Mouse (Mus musculus): ENCODE data around the gene Prkcb. TPM values are rescaled to one million over a fixed set of nuclear protein-coding genes. Genes with fewer than 3 reads are reported as not detected.

Gene Prkcb
- polyA plus RNA-seq, 1 experiment from 2014 or later, result 8.7 TPM

- WGBS, result 78% methylated on average over 7 of the region's 7 CpGs
- Histone ChIP-seq H3K4me1 (no peaks in the 10 kb centered on the region), H3K27me3 (no peaks in the 10 kb centered on the region), H3K27ac (replicated peaks) (no peak overlapping the region), H3K4me3 (replicated peaks) (no peak overlapping the region), H3K9ac (no peak overlapping the region), H3K36me3 (no peaks in the 10 kb centered on the region), H3K9me3 (replicated peaks) (no peaks in the 10 kb centered on the region), H3K4me2 (replicated peaks) (no peak overlapping the region)
- no peak for ATAC-seq (ENCODE audit: insufficient number of reproducible peaks, low FRiP score, low TSS enrichment, low read depth)
Measured at GRCm38 (mm10) chr7:122256722-122257121, 31.8 kb upstream of the Prkcb start.

- no peaks in the 10 kb centered on the region for H3K36me3 ChIP-seq
- WGBS, result 86% methylated on average over 4 of the region's 4 CpGs
Measured at GRCm38 (mm10) chr7:122258521-122258920, 30.0 kb upstream of the Prkcb start.

GRCm38 (mm10) chr7:122260055-122260602 is 28.4 kb upstream of the Prkcb start:
- H3K4me1 ChIP-seq, result no peaks in the 10 kb centered on the region
- ATAC-seq (ENCODE audit: insufficient number of reproducible peaks, low FRiP score, low TSS enrichment, low read depth), result no peak
- H3K4me3 ChIP-seq (replicated peaks), result no peak overlapping the region
- no peak overlapping the region for H3K9ac ChIP-seq
- H3K27me3 ChIP-seq, result no peaks in the 10 kb centered on the region
- H3K4me2 ChIP-seq (replicated peaks), result no peak overlapping the region
- WGBS, result 78% methylated on average over 5 of the region's 5 CpGs
- no peaks in the 10 kb centered on the region for H3K36me3 ChIP-seq
- no peak overlapping the region for H3K27ac ChIP-seq (replicated peaks)
- H3K9me3 ChIP-seq (replicated peaks), result no peaks in the 10 kb centered on the region

More at GRCm38 (mm10) chr7:122258521-122258920, 30.0 kb upstream of the Prkcb start:
- no peaks in the 10 kb centered on the region for H3K9me3 ChIP-seq (replicated peaks)
- no peak overlapping the region for H3K4me3 ChIP-seq (replicated peaks)
- no peaks in the 10 kb centered on the region for H3K4me1 ChIP-seq
- H3K27ac ChIP-seq (replicated peaks), result no peak overlapping the region
- H3K27me3 ChIP-seq, result no peaks in the 10 kb centered on the region
- no peak for ATAC-seq (ENCODE audit: insufficient number of reproducible peaks, low FRiP score, low TSS enrichment, low read depth)
- H3K4me2 ChIP-seq (replicated peaks), result no peak overlapping the region
- H3K9ac ChIP-seq, result no peak overlapping the region

DNA sequence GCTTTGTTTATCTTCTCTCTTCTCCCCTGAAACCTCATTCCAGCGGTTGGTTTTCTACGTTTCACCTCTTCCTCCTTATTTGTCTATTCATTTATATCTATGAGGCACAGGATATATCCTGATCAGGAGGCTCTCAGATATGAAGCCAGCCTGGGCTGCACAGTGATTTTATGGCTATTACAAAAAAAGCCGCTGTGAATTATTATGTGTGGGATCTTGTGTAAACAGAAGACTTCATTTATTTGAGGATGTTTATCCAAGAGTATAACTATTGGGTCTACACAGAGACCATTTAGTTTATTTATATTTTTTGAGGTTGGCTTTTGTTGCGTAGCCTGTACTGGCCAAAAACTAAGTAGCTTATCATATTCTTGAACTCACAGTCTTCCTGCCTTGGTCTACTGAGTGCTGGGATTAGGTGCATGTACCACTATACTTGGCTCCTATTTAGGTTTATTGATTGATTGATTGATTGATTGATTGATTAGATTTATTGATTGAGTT is 19.5 kb upstream of the Prkcb start:
- Histone ChIP-seq H3K27ac (replicated peaks) (no peak overlapping the region), H3K4me3 (replicated peaks) (no peak overlapping the region), H3K4me2 (replicated peaks) (no peak overlapping the region), H3K4me1 (no peaks in the 10 kb centered on the region), H3K27me3 (no peaks in the 10 kb centered on the region), H3K36me3 (no peaks in the 10 kb centered on the region), H3K9ac (no peak overlapping the region), H3K9me3 (replicated peaks) (no peaks in the 10 kb centered on the region)
- WGBS, result 85% methylated on average over 4 of the region's 4 CpGs
- no peak for ATAC-seq (ENCODE audit: insufficient number of reproducible peaks, low FRiP score, low TSS enrichment, low read depth)

GRCm38 (mm10) chr7:122272334-122272733 is 16.2 kb upstream of the Prkcb start:
- Histone ChIP-seq H3K4me2 (replicated peaks) (no peak overlapping the region), H3K9ac (no peak overlapping the region), H3K4me1 (no peaks in the 10 kb centered on the region), H3K27ac (replicated peaks) (no peak overlapping the region), H3K36me3 (no peaks in the 10 kb centered on the region), H3K9me3 (replicated peaks) (no peaks in the 10 kb centered on the region), H3K27me3 (no peaks in the 10 kb centered on the region), H3K4me3 (replicated peaks) (no peak overlapping the region)
- WGBS, result 83% methylated on average over 2 of the region's 2 CpGs
- no peak for ATAC-seq (ENCODE audit: insufficient number of reproducible peaks, low FRiP score, low TSS enrichment, low read depth)

DNA sequence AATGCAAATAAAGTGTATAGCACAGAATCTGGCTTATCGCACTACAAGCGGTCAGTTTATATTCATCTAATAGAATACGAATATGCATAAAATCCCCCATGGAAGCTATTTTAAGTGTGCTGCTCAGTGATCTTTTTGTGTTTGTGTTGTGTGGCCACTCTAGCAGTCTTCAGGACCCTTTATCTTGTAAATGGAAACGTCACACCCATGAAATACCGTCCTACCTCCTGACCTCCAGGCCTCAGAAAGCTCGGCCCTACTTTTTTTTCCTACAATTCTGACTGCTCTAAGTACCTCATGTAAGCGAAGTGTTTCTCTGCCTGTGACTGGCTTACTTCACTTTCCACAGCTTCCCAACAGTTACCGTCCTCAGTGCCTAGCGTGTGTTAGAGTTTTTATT is 9.0 kb upstream of the Prkcb start:
- no peak for ATAC-seq (ENCODE audit: insufficient number of reproducible peaks, low FRiP score, low TSS enrichment, low read depth)
- H3K4me3 ChIP-seq (replicated peaks), result no peak overlapping the region
- no peak overlapping the region for H3K27ac ChIP-seq (replicated peaks)
- no peak overlapping the region for H3K9ac ChIP-seq
- H3K27me3 ChIP-seq, result no peaks in the 10 kb centered on the region
- H3K9me3 ChIP-seq (replicated peaks), result no peaks in the 10 kb centered on the region
- no peak overlapping the region for H3K4me2 ChIP-seq (replicated peaks)
- H3K4me1 ChIP-seq, result no peaks in the 10 kb centered on the region
- no peaks in the 10 kb centered on the region for H3K36me3 ChIP-seq
- 90% methylated on average over 9 of the region's 9 CpGs for WGBS

GRCm38 (mm10) chr7:122280334-122280733 is 8.2 kb upstream of the Prkcb start:
- Histone ChIP-seq H3K4me2 (replicated peaks) (no peak overlapping the region), H3K4me1 (no peaks in the 10 kb centered on the region), H3K27me3 (no peaks in the 10 kb centered on the region), H3K9ac (no peak overlapping the region), H3K9me3 (replicated peaks) (no peaks in the 10 kb centered on the region), H3K36me3 (no peaks in the 10 kb centered on the region), H3K4me3 (replicated peaks) (no peak overlapping the region), H3K27ac (replicated peaks) (no peak overlapping the region)
- ATAC-seq (ENCODE audit: insufficient number of reproducible peaks, low FRiP score, low TSS enrichment, low read depth), result no peak
- WGBS, result 55% methylated on average over 2 of the region's 2 CpGs

- no peak for ATAC-seq (ENCODE audit: insufficient number of reproducible peaks, low FRiP score, low TSS enrichment, low read depth)
- no peak overlapping the region for H3K27ac ChIP-seq (replicated peaks)
- no peak overlapping the region for H3K4me3 ChIP-seq (replicated peaks)
- H3K9me3 ChIP-seq (replicated peaks), result no peaks in the 10 kb centered on the region
- peaks cover 7% of the 10 kb centered on the region for H3K27me3 ChIP-seq
- WGBS, result 87% methylated on average over 2 of the region's 2 CpGs
- H3K36me3 ChIP-seq, result no peaks in the 10 kb centered on the region
- H3K4me1 ChIP-seq, result no peaks in the 10 kb centered on the region
- H3K9ac ChIP-seq, result no peak overlapping the region
- H3K4me2 ChIP-seq (replicated peaks), result no peak overlapping the region
Measured at GRCm38 (mm10) chr7:122282584-122282983, 6.0 kb upstream of the Prkcb start.

DNA sequence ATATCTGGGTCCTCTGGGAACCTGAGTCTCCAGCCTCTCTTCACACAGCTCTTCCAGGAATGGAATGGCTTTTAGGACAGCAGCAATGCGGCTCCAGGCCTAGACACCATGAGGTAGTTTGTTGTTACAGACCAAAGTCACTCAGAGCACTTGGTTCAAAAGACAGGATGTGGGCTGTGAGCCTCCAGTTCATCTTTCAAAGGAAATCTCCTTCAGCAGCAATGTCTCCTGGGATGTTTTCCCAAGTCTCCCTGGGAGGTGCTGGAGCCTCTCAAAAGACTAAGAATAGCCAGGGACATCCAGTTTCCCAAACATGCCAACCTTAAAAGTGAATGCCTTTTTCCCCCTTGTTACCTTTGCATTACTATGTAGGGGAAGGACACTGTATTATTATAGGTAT is 1.3 kb upstream of the Prkcb start:
- peaks cover 48% of the 10 kb centered on the region for H3K27me3 ChIP-seq
- H3K4me2 ChIP-seq (replicated peaks), result no peak overlapping the region
- H3K9me3 ChIP-seq (replicated peaks), result no peaks in the 10 kb centered on the region
- peaks cover 16% of the 10 kb centered on the region for H3K4me1 ChIP-seq
- no peak for ATAC-seq (ENCODE audit: insufficient number of reproducible peaks, low FRiP score, low TSS enrichment, low read depth)
- no peaks in the 10 kb centered on the region for H3K36me3 ChIP-seq
- no peak overlapping the region for H3K4me3 ChIP-seq (replicated peaks)
- 28% methylated on average over 1 of the region's 1 CpGs for WGBS
- no peak overlapping the region for H3K9ac ChIP-seq
- no peak overlapping the region for H3K27ac ChIP-seq (replicated peaks)

DNA sequence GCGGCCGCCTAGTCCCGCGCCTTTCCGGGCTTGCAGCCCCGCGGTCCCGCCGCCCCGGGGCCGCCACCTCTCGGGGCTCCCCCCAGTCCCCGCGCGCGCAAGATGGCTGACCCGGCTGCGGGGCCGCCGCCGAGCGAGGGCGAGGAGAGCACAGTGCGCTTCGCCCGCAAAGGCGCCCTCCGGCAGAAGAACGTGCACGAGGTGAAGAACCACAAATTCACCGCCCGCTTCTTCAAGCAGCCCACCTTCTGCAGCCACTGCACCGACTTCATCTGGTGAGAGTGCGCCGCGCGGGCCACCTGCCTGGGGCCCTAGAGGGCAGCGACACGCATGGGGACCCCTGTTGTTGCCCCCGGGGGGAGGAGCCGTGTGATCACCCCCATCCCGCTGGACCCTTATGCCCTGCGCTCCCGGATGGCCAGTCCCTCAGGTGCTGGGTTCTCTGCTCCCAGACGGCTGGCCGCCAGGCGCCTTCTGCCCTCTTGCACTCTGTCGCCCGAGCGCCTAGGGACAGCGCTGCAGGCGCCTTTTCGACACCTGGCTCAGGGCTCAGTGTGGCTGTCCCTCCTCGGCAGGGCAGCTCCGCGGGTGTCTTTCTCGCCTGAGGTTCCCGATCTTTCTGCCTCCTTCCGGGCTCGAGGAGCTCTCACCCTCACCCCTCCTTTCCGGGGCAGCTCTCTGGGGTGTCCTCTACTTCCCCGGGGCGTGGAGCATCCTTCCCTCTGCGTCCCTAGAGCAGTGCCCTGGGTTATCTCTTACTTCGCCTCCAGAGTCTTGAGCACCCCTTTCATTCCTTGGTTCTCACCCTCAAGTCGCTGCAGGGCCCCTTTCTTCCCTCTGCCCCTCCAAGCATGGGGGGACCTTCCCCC is 926 bp downstream of the Prkcb start:
- under 1% methylated on average over 66 of the region's 66 CpGs for WGBS
- peaks cover 16% of the 10 kb centered on the region for H3K4me1 ChIP-seq
- H3K27ac ChIP-seq (replicated peaks), result no peak overlapping the region
- H3K4me2 ChIP-seq (replicated peaks), result peak overlapping the region; percentile 98
- no peaks in the 10 kb centered on the region for H3K9me3 ChIP-seq (replicated peaks)
- H3K9ac ChIP-seq, result peak overlapping the region; percentile 15; the same call in 1 of the 2 replicates
- peaks cover 53% of the 10 kb centered on the region for H3K27me3 ChIP-seq
- 0 out of 2 replicates have a peak, but pooled peaks have one; percentile 41 for ATAC-seq (ENCODE audit: insufficient number of reproducible peaks, low FRiP score, low TSS enrichment, low read depth)
- peak overlapping the region; percentile 57 for H3K4me3 ChIP-seq (replicated peaks)
- no peaks in the 10 kb centered on the region for H3K36me3 ChIP-seq

- Histone ChIP-seq H3K9me3 (replicated peaks) (no peaks in the 10 kb centered on the region), H3K9ac (no peak overlapping the region), H3K4me3 (replicated peaks) (peak overlapping the region; percentile 57), H3K4me2 (replicated peaks) (peak overlapping the region; percentile 98; the same call in 1 of the 2 replicates), H3K4me1 (peaks cover 16% of the 10 kb centered on the region), H3K27ac (replicated peaks) (no peak overlapping the region), H3K36me3 (no peaks in the 10 kb centered on the region), H3K27me3 (peaks cover 53% of the 10 kb centered on the region)
- WGBS, result 14% methylated on average over 12 of the region's 12 CpGs
- no peak for ATAC-seq (ENCODE audit: insufficient number of reproducible peaks, low FRiP score, low TSS enrichment, low read depth)
Measured at GRCm38 (mm10) chr7:122290165-122290564, 1.6 kb downstream of the Prkcb start.

Measured in embryonic facial prominence, embryonic 15.5 days (tissue).